Mouse (Mus musculus): ENCODE results near the gene Tssc4.

Gene Tssc4

DNA sequence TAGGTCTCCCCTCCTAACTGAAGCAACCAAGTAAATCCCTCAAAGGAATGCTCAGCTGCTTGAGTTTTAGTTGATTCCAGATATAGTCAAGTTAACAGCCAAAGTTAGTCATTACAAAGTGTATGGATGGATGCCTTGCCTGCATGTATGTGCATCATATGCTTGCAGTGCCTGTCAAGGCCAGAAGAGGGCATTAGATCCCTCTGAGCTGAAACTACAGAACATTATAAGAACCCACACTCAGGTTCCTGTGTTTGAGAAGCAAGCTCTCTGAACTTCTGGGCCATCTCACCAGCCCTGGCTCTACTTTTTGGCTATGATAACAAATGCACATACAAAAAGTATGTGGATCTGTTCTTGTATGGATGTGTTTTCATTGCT, 24.2 kb upstream of the Tssc4 start:
- peak; percentile 64 for DNase-seq (ENCODE audit: low read depth, low spot score)

DNA sequence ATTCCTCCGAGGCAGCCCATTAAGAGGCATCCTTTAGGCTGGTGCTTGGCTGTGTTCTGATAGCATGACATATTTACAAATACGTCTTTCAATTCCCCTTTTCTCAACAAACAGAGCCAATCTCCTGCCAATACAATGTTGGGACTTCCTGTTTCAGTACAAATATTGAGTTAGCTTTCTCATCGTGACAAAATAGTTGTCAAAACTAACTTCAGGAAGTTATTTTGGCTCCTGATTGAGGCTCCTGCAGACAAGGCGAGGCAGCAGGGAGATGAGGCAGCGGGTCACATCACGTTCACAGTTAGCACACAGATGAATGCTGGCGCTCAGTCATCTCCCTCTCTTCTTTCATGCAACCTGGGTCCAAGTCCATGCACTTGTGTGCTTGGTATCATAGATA, 22.7 kb upstream of the Tssc4 start:
- peak; percentile 84 for DNase-seq (ENCODE audit: low read depth, low spot score)

DNA sequence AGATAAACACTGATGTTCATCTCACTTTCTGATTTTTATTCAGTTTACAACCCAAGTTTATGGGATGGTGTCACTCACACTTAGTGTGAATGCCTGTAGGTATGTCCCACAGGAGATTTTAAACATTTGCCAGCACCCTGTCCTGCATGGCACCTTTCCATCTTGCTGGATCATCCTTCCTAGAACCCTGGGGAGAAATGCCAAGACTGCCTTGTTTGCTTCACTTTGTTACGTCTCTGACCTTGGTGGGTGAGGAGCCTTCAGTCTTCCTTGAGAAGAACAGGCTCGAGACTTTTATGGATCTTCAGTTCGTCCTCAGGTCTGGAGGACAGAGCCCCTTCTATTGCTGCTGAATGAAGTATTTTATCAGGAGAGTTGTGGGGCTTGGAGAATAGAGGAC, 19.7 kb upstream of the Tssc4 start:
- no peak for DNase-seq (ENCODE audit: low read depth, low spot score)

DNA sequence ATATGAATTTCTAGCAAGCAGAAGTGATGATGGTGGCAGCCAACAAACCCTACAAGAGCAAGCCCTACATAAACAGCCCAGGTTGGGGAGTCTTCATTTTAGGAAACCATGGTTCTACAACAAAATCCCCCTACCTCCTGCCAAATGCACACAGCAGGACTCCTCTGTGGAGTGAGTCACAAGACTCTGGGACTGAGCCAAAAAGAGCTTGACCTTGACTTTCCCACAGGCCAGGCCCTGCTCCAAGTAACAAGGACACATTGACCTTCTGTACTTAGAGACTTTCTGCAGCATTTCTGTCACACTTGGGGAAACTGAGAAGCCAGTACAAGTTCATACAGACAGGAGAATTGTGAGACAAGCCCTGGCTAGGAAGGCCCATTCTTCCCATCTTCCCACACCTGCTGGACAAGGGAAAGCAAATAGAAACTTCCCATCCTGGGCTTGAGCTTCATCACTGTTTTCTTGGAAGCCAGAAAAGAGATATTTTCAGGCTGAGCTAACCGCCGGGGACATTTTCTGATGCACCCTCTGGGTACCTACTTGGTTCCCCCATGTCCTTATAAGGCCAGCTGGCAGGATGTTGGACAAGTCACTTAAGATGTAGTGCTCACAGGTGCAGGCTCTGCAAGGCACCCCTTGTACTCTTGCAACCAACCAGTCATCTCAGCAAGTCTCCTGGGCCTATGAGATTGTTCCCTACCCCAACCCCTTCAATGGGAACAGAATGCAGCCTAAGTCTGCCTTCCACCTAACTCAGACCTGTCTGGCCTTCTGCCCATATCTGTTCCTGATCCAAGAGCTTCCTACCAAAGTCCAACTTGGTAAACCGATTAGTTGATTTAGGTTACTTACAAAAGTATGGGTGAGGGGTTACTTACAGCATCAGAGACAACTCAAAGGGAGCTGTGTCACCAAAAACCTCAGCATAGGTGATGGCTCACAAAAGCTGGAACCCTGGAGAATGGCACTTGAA, 18.9 kb upstream of the Tssc4 start:
- peak; percentile 83 for DNase-seq (ENCODE audit: low read depth, low spot score)

DNA sequence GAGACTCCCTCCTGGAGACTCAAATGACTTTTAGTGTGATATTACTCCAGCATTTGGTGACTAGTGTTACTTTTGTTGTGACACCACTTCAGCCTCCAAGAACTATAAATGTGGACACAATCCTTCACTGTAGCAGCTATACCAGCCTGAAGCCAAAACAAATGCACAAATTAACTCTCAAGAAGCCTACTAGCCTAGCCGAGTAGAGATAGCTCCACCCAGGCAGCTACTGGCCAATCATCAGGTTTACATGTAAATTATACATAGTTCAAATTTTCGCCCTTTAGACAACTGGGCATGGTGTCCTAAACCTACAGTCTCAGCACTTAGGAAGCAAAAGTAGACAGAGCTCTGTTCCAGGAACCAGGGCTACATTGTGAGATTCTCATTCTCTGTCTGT, 17.7 kb upstream of the Tssc4 start:
- peak; percentile 71 for DNase-seq (ENCODE audit: low read depth, low spot score)

DNA sequence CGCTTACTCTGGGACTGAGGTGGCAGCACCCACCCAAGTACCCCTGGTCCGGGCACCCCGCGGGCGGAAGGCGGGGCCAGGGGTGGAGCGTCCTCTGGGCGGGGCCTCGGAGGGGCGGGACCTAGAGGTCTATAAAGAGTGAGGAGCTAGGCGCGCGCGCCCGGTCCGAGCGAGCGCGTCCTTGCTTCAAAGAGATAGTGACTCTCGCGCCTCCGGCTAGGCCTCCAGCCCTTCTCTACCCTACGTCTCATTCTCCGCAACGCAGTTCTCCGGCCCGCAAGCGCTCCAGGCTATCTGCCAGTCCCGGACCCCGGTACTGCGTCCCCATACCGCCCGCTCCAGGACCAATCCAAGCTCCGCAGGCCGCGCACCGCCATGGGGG, 16.4 kb upstream of the Tssc4 start, which contains the start of gene Cd81:
Gene Cd81, plus strand, starts transcription at position 114 of the 382 bp plus-strand sequence.
- peak; percentile 92 for DNase-seq (ENCODE audit: low read depth, low spot score)

DNA sequence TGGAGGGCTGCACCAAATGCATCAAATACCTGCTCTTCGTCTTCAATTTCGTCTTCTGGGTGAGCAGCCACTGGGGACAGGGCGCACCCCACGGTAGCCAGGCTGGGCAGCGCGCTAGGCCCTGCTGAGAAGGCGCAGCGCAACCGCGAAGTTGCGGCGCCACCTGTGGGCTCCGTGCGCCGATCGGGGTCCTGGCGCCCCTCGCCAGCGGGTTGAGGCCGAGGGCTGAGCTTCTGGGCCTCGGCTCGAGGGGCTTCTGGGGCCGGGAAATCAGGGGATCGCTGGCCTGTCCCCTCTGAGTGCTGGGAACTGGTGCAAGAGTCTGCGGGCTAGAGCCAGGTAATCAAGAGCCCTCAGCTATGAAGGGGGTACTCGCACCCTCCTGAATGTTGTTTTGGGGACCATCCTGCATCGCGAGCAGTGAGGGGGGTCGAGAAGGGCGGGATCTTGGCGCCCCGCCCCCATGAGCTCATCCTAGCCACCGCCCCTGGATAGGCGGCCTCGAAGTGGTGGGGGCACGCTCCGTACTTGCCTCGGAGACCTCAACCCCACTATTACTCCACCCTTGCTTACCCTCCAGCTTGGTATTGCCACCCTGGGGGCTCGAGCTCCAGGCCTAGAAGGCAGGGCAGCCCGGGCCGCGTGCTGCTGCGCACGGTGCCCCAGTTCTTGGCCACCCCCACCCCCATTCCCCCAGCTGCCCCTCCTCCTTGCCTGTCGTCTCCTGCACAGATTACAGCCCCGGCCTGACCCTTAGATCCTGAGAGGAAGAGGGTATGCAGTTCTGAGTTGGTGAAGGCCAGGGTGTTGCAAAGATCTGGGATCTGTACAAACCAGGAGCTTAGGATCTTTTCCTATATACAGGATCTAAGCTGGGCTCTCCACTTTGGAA, 15.8 kb upstream of the Tssc4 start:
- peak; percentile 85 for DNase-seq (ENCODE audit: low read depth, low spot score)

DNA sequence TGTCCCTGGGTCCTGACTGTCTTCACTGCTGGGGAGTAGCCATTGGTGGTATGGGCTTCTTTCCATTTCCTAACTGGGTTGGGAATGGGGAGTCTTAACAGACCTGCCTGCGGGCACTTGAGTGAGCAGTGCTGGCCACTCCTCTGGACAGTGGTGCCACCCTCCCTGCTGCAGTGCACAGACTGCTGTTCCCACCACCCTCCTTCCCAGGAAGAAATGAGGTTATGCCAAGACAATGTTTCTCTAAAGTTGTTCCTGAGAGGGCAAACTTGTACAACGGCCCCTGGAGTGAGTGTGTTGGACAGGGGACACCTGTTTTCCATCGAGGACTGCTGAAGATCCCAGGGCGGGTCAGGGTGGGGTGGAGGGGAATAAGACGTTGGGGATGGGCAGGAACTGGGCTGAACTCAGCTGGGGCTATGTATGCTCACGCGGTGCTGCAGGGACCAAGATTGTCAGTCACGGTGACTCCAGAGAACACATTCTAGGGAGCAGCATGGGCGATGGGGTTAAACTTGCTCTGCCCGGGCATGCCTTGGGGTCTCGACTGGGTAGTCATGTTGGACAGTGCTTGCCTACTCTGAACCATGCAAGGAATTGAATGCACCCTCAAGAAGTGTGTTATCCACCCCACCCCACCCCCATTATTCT, 15.0 kb upstream of the Tssc4 start:
- DNase-seq (ENCODE audit: low read depth, low spot score): no peak

DNA sequence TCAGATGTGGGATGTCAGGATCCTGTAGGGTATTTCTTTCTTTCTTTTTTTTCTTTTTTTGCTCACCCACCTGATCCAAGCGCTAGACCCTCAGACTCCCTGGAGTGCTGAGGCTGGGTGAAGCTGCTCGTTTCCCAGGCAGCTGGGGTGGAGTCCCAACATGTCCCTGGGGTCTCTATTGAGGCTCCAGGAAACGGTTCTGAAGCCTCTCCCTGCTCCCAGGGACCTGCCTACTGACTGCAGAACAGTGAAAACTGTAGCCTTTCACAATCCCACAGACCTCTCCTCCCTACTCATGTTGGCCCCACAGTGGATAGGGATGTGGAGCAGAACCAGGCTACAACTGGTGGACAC, 14.5 kb upstream of the Tssc4 start:
- DNase-seq (ENCODE audit: low read depth, low spot score): no peak

DNA sequence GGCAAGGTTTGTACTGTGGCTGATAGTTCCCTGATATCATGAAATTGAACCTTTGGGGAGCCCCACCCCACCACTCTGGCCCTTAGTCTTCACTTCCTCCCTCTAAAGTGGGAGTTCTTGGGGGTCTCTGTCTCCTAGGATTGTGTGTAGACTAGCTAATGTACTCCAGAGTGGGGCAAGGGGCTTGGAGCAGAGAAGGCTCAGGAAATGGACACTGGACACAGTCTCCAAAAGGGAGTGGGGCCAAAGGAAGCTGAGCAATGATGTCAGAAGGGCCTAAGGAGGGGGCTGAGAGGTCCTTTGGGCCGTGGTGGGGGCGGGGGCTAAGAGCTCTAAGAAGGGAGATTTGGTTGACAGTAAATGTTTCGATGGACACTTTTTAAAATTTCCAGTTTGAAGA, 14.0 kb upstream of the Tssc4 start:
- DNase-seq (ENCODE audit: low read depth, low spot score): no peak

DNA sequence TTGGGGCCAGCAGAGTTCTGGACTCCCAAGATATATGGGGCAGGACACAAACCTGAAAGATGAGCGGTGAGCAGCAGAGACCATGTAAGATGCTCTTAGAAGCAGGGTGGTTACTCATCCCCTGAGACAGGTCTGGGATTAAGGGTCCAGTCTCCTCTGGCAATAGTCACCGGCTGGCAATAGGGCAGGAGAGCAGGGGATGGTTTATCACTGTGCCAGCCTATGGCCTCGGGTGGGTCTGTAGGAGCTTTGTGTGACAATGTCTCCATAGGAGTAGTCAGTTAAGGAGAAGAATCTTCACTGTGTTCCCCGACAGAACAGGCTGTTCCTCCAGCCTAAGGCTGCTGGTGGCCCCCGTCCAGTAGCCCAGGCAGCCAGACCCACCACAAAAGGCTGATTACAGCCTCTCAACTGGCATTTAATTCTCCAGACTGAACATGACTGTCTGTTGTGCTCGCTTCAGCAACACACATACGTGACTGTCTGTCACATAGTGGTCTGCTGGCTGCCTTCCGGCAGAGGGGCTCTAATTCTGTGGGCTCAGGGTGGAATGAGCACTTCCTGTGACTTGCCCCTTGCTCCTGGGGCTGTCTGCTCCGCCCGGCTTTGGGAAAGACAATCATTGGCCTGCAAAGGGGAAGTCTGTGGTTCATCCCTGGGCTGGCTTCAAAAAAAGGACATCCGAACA, 13.4 kb upstream of the Tssc4 start:
- DNase-seq (ENCODE audit: low read depth, low spot score): no peak

DNA sequence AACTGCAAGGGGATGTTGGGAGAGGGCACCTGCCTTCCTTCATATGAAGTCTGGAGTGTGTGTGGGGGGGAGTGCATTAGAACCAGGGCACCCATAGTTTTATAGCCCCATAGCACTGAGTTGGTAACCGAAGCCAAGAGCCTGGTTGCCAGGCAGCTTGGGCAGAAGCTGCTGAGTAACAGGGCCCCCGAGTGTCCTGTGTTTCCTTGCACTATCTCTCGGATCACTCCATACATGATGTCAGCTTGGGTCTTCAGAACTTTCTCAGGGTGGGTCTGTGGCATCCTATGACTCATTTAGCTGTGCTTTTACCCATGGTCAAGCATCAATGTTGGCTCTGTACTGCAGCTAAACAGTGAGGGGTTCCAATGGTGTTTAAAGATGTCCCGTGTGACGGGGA, 12.0 kb upstream of the Tssc4 start:
- DNase-seq (ENCODE audit: low read depth, low spot score): no peak

DNA sequence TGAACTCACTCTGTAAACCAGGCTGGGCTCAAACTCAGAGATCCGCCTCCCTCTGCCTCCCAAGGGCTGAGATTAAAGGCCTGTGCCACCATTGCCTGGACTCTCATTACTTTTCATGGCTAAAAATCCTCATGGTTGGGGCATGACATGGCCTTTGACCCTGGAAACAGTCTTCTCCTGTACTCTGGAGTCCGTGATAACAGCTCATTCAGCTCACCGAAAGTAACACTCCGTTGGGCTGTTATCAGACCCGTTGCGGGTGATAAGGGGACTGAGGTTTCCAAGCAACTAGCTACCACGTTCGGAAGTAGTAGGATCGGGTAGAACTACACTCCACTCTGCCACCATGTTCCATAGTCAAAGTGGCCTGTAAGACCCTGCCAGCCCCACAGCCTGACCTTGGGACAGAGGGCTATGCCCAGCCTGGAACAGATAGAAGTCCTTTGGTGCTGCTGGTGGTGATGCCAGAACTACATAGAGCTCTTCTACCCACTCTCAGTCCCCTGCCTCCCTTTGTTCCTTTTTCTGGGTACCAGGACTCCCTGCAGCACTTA, 11.3 kb upstream of the Tssc4 start:
- DNase-seq (ENCODE audit: low read depth, low spot score): no peak

DNA sequence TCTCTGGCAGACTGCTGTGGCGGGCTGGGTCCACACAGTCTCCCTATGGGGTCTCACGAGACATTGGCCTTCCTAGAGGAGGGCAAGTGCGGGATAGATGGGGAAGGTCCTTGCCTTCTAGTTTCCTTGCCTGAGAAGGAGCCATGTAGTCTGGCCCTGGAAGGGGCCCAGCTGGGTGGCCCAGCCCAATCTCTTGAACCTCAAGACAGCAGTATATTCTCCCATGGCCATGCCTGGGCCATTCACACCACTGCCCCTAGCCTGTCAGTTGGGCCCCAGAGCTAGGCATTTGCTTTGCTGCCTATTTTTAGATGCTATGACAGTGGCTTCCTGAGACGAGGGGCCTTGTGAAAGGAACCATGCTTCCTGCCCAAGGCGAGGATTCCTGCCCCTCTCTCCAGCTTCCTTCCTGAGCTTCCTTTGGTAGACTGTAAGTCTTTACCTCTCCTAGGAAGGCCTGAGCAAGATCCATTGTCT, 10.8 kb upstream of the Tssc4 start:
- DNase-seq (ENCODE audit: low read depth, low spot score): no peak

DNA sequence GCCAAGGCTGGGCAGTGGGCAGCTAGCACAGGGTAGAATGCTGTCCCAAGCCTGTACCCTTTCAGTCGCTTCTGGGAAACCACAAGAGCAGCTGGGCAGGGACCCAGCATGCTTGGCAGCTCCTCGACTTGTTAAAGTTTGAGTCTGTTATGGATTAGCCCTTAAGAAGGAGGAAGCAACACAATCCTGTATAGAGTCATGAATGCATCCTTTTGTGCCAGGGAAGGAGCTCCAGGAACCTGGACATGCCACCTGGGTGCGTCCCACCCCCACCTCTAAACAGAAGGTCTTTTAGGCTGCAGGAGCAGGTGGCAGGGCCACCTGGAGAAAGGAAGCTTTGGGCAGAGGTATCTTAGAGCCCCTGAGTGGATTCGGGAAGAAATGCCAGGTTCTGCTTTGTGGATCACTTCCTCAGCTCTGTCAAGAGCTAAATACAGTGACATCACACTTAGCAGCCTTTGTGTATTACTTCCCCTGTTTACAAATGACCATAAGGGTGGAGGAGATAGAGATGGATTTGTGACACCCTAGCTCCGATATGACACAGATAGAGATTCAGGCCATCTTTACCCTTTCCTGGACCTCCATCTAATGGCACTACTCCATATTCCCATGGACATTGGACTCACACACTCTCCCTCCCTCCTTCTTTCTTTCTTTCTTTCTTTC, 9.7 kb upstream of the Tssc4 start:
- no peak for DNase-seq (ENCODE audit: low read depth, low spot score)

DNA sequence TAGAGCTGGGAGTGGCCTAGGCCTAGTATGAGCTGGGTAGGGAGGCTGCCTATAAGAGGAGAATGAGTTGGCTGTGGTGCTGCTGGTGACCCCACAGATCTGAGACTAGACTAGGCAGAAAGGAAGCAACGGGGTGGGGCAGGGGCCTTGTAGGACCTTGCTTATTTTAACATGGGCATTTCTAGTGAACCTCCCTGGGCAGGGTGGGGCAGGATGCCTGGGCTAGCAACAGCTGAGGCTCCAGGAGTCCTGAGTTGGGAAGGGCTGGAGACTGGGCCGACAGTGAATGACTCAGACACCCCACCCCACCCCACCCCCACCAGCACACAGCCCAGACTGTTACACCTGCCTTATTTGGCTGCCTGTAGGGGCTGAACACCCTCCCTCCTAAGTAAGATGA, 6.3 kb upstream of the Tssc4 start:
- no peak for DNase-seq (ENCODE audit: low read depth, low spot score)

DNA sequence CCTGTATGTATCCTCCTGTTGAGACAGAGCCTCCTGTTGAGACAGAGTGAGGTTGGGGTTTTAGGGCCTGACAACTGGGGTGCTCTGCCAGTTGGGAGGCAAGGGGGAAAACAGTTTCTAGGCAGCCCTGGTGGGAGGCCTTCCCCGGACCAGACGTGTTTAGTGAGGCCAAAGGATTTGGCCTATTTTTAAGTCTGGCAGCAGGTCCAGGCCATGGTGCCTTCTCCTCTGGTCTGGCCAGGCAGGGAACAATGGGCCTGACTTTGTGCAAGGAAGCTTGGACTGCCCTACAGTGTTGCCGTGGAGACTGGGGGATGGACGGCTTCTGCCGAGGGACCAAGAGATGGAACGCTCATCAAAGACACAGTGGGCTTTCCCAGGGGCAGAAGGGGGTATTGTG, 4.8 kb upstream of the Tssc4 start:
- DNase-seq (ENCODE audit: low read depth, low spot score): no peak

DNA sequence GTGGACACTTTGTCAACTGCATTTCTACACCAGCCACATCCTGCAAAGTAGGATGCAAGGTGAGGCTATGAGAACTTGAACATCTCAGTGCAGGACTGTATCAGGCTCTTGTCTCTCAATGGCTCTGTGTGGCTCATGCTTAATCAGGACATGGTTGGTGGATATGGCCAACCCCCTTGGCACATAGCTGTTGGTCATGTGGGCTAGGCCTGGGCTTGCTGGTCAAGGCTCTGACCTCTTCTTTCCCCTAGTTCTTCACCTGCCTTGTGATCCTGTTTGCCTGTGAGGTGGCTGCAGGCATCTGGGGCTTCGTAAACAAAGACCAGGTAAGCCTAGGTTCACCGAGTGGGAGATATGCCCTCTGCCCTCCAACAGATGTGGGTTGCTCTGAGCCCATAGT, 3.4 kb upstream of the Tssc4 start:
- DNase-seq (ENCODE audit: low read depth, low spot score): no peak

DNA sequence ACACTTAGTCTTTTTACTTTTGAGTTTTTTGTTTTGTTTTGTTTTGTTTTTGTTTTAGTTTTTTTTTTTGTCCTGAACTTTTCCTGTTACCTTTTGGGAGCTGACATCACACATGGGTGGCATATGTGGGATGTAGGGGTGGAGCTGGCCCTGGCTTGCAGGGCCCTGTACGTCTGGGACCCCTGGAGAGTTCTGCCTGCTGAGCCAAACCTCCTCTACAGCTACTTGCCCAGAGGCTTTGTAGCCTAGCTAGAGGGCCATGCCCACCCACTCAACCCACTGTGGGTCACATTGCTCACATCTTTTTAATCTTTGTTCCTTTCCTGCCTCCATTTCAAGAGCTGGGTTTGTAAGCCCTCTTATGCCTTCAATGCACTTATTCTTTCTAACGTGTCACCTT, 1.6 kb upstream of the Tssc4 start:
- no peak for DNase-seq (ENCODE audit: low read depth, low spot score)

DNA sequence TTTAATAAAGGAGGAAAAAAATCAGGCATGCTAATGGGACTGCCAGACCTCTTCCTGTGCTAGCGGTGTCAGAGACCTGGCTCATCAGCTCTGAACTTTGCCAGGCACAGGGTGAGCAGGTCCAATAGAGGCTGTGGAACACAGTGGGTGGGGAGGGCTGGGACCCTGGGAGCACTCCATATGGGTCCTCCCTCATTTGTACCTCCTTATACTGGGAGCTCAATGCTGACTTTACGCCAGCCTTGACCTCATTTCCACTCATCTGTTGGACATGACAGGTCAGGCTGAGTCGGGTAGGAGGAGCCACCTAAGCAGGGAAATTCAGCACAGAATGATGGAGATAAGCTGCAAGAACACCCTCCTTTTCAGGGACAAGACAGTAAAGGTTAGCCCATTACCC, 1.2 kb upstream of the Tssc4 start:
- no peak for DNase-seq (ENCODE audit: low read depth, low spot score)

All from A20 (cell line).